Mouse (Mus musculus) brain, embryonic 14.5 days (tissue): ENCODE results near the gene Gnai1.

Source experiments
- CTCF ChIP-seq: fragments of 200-500 bp; IDR thresholded peaks from 2 replicates; pipeline ENCODE4 v1.5.1; 2012; ENCODE audit warnings: inconsistent platforms, mild to moderate bottlenecking, moderate library complexity, borderline replicate concordance; ENCODE audit not compliant: insufficient read depth, insufficient read length; ENCODE audit errors: extremely low read depth
- POLR2A ChIP-seq: fragments of 200-500 bp; IDR thresholded peaks from 2 replicates; pipeline ENCODE4 v1.6.1; 2012; ENCODE audit warnings: mild to moderate bottlenecking, inconsistent platforms, borderline replicate concordance; ENCODE audit not compliant: poor library complexity, insufficient read depth, insufficient read length, severe bottlenecking; ENCODE audit errors: extremely low read depth

DNA sequence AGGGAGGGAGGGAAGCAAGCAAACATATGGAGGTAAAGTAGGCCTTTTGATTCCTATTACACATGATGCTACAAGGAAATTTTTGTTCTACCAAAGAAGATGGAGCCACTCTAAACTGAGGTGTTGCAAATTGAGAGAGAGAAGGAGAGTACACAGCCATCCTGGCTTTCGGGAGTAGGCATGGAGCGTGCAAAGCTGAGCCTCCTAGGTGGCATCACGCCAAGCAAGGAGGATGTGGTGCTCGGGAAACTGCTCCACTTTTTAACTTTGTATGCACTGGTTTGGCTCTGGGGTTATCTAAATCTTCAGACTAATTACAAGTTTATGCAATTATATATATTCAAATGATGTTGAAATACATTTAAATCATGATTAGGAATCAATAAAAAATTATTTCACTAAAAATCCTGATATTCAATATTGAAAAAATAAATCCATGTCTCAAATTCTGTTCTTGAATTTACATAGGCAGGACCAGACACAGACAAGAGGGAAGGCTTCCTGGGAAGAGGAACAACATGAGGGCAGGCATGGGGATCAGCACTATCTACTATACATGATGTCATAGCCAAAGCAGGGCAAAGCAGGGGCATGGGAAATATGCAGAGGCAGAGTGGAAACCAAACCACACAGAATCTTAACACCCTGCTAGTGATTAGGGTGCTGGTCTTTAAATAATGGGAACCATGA, 17.2 kb downstream of the Gnai1 start:
- TF ChIP-seq POLR2A (no peak), CTCF (no peak)
